Mouse (Mus musculus): ENCODE data around the gene Tmprss4. TPM values are rescaled to one million over a fixed set of nuclear protein-coding genes. Genes with fewer than 3 reads are reported as not detected.

Tmprss4 gene
- polyA plus RNA-seq, 1 experiment from 2014 or later, result not detected

DNA sequence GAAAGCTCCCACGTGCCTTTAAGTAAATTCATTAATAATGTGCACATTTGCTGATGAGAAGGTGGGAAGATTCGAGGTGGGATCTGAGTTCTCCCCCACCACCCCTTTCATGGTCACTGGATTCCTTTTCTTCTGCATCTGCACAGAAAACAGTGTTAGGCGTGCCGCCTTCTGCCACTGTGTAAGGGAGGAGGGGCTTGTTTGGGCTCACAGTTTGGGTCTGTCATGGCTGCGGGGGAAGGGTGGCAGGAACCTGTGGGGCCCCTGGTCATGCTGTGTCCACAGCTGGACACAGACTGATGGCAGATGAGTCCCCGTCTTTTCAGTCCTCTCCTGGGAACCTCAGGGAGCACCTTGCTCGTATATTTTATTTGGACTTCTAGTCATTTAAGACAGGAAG, 32.9 kb upstream of the Tmprss4 start:
- Histone ChIP-seq H3K4me2 (ENCODE audit: low read depth) (no peak overlapping the region), H3K27me3 (ENCODE audit: control insufficient read depth, insufficient read depth, low read length) (no peaks in the 10 kb centered on the region), H3K9me3 (ENCODE audit: control insufficient read depth, low read length) (no peaks in the 10 kb centered on the region), H3K4me1 (ENCODE audit: control insufficient read depth, insufficient read depth, low read length) (no peaks in the 10 kb centered on the region), H3K9ac (ENCODE audit: low read length) (no peak overlapping the region), H3K27ac (ENCODE audit: low read depth, low read length) (no peak overlapping the region), H3K4me3 (ENCODE audit: low read depth, low read length) (no peak overlapping the region), H3K36me3 (ENCODE audit: control insufficient read depth, insufficient read depth, low read length) (no peaks in the 10 kb centered on the region)
- 52% methylated on average over 7 of the region's 7 CpGs for WGBS
- ATAC-seq (ENCODE audit: insufficient read depth, low FRiP score, low TSS enrichment) (no peak), DNase-seq (ENCODE audit: low spot score) (no peak)

DNA sequence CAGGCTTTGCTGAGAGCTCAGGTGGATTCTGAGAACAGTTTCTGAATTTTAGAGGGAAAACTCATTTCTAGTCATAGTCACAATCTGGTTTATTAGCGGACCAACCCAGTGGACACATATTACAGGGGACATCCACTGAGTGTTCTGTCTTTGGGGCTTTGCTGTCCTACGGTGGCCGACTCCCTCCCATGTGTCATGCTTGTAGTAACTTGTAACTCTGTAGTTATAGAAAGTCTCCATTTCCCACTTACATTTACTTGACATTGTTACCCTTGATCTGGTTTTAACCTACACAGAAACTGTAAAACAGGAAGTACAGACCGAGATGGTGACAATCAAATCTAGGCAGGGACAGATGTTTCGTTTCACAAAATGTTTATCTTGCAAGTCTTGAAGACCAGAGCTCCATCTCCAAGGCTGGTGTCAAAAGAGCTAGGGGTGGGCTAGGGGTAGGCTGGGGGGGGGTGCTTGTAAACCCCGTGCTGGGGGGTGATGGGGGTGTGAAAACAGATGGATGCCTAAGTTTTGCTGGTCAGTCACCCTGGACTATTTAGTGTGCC, 31.9 kb upstream of the Tmprss4 start:
- no peak overlapping the region for H3K4me2 ChIP-seq (ENCODE audit: low read depth)
- WGBS, result 81% methylated on average over 6 of the region's 6 CpGs

GRCm38 (mm10) chr9:45229359-45229758, 25.5 kb upstream of the Tmprss4 start:
- ATAC-seq (ENCODE audit: insufficient read depth, low FRiP score, low TSS enrichment) (no peak), DNase-seq (ENCODE audit: low spot score) (no peak)
- Histone ChIP-seq H3K27me3 (ENCODE audit: control insufficient read depth, insufficient read depth, low read length) (no peaks in the 10 kb centered on the region), H3K9me3 (ENCODE audit: control insufficient read depth, low read length) (no peaks in the 10 kb centered on the region), H3K27ac (ENCODE audit: low read depth, low read length) (no peak overlapping the region), H3K4me2 (ENCODE audit: low read depth) (no peak overlapping the region), H3K9ac (ENCODE audit: low read length) (no peak overlapping the region), H3K36me3 (ENCODE audit: control insufficient read depth, insufficient read depth, low read length) (no peaks in the 10 kb centered on the region), H3K4me3 (ENCODE audit: low read depth, low read length) (no peak overlapping the region), H3K4me1 (ENCODE audit: control insufficient read depth, insufficient read depth, low read length) (no peaks in the 10 kb centered on the region)
- WGBS, result 86% methylated on average over 8 of the region's 8 CpGs

More for the DNA sequence above, 31.9 kb upstream of the Tmprss4 start:
- DNase-seq (ENCODE audit: low spot score), result no peak
- Histone ChIP-seq H3K4me1 (ENCODE audit: control insufficient read depth, insufficient read depth, low read length) (no peaks in the 10 kb centered on the region), H3K27me3 (ENCODE audit: control insufficient read depth, insufficient read depth, low read length) (no peaks in the 10 kb centered on the region), H3K4me3 (ENCODE audit: low read depth, low read length) (no peak overlapping the region), H3K27ac (ENCODE audit: low read depth, low read length) (no peak overlapping the region), H3K36me3 (ENCODE audit: control insufficient read depth, insufficient read depth, low read length) (no peaks in the 10 kb centered on the region), H3K9me3 (ENCODE audit: control insufficient read depth, low read length) (no peaks in the 10 kb centered on the region), H3K9ac (ENCODE audit: low read length) (no peak overlapping the region)
- no peak for ATAC-seq (ENCODE audit: insufficient read depth, low FRiP score, low TSS enrichment)

DNA sequence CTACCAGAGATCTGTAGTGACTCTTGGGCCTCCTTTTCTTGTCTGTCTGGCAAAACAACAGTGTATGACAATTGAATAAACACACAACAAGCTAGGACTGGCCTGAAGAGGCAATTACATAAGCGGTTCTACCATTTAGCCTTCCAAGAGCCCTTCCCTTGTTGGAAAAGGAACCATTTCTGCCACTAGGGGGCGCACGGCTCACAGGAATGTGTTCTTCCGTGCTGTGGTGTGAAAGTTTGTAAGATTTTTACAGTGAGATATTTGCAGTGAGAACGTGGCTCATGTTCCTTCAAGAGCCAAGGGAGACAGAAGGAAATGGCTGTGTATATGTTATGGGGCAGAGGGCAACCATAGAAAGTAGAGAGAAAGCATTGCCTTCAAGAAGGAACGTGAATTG, 17.7 kb upstream of the Tmprss4 start:
- Histone ChIP-seq H3K4me2 (ENCODE audit: low read depth) (no peak overlapping the region), H3K27ac (ENCODE audit: low read depth, low read length) (no peak overlapping the region), H3K4me3 (ENCODE audit: low read depth, low read length) (no peak overlapping the region), H3K9ac (ENCODE audit: low read length) (no peak overlapping the region), H3K9me3 (ENCODE audit: control insufficient read depth, low read length) (no peaks in the 10 kb centered on the region), H3K4me1 (ENCODE audit: control insufficient read depth, insufficient read depth, low read length) (no peaks in the 10 kb centered on the region), H3K36me3 (ENCODE audit: control insufficient read depth, insufficient read depth, low read length) (no peaks in the 10 kb centered on the region), H3K27me3 (ENCODE audit: control insufficient read depth, insufficient read depth, low read length) (no peaks in the 10 kb centered on the region)
- WGBS, result 17% methylated on average over 6 of the region's 6 CpGs
- peak; percentile 87 for DNase-seq (ENCODE audit: low spot score)
- no peak for ATAC-seq (ENCODE audit: insufficient read depth, low FRiP score, low TSS enrichment)

- Histone ChIP-seq H3K9ac (ENCODE audit: low read length) (no peak overlapping the region), H3K9me3 (ENCODE audit: control insufficient read depth, low read length) (no peaks in the 10 kb centered on the region), H3K4me2 (ENCODE audit: low read depth) (no peak overlapping the region), H3K4me1 (ENCODE audit: control insufficient read depth, insufficient read depth, low read length) (no peaks in the 10 kb centered on the region), H3K27me3 (ENCODE audit: control insufficient read depth, insufficient read depth, low read length) (no peaks in the 10 kb centered on the region), H3K36me3 (ENCODE audit: control insufficient read depth, insufficient read depth, low read length) (no peaks in the 10 kb centered on the region), H3K27ac (ENCODE audit: low read depth, low read length) (no peak overlapping the region), H3K4me3 (ENCODE audit: low read depth, low read length) (no peak overlapping the region)
- 81% methylated on average over 3 of the region's 3 CpGs for WGBS
- DNase-seq (ENCODE audit: low spot score), result no peak
- ATAC-seq (ENCODE audit: insufficient read depth, low FRiP score, low TSS enrichment), result no peak
Measured at GRCm38 (mm10) chr9:45219644-45220043, 15.8 kb upstream of the Tmprss4 start.

DNA sequence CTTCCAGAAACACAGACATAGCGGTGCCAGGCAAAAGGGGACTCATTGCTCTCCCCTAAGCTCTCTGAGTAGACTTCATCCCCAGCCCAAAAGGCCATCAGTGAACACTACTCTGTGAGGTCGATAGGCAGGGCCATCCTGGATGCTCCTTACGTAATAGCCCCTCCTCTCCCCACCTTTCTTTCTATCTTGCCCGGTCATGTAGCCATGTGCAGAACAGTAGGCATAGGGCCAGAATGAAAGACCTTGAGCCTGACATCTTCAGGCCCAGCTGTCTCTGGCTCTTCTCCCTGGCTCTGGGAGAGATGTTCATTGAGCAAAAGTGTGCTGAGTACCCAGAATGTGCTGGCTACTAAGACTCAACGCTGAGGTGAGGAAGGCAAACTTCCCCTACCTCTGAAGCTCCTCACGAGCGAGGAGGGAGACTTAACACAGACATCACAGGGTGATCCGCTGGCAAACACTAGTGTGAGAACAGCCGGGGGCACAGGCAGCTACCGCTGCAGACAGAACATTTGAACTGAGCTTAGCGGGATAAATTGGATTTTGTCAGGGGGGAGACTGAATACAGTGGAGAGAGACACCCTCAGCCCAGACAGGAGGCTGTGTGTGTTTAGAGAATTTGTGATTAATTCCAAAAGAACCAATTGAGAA, 11.8 kb upstream of the Tmprss4 start:
- WGBS, result 78% methylated on average over 11 of the region's 11 CpGs
- Histone ChIP-seq H3K9me3 (ENCODE audit: control insufficient read depth, low read length) (no peaks in the 10 kb centered on the region), H3K4me2 (ENCODE audit: low read depth) (no peak overlapping the region), H3K27ac (ENCODE audit: low read depth, low read length) (no peak overlapping the region), H3K4me3 (ENCODE audit: low read depth, low read length) (no peak overlapping the region), H3K27me3 (ENCODE audit: control insufficient read depth, insufficient read depth, low read length) (no peaks in the 10 kb centered on the region), H3K36me3 (ENCODE audit: control insufficient read depth, insufficient read depth, low read length) (no peaks in the 10 kb centered on the region), H3K9ac (ENCODE audit: low read length) (no peak overlapping the region), H3K4me1 (ENCODE audit: control insufficient read depth, insufficient read depth, low read length) (no peaks in the 10 kb centered on the region)
- ATAC-seq (ENCODE audit: insufficient read depth, low FRiP score, low TSS enrichment) (no peak), DNase-seq (ENCODE audit: low spot score) (no peak)

GRCm38 (mm10) chr9:45212001-45212400, 8.1 kb upstream of the Tmprss4 start:
- DNase-seq (ENCODE audit: low spot score) (no peak), ATAC-seq (ENCODE audit: insufficient read depth, low FRiP score, low TSS enrichment) (no peak)
- Histone ChIP-seq H3K9me3 (ENCODE audit: control insufficient read depth, low read length) (no peaks in the 10 kb centered on the region), H3K4me2 (ENCODE audit: low read depth) (no peak overlapping the region), H3K36me3 (ENCODE audit: control insufficient read depth, insufficient read depth, low read length) (no peaks in the 10 kb centered on the region), H3K9ac (ENCODE audit: low read length) (no peak overlapping the region), H3K4me3 (ENCODE audit: low read depth, low read length) (no peak overlapping the region), H3K4me1 (ENCODE audit: control insufficient read depth, insufficient read depth, low read length) (no peaks in the 10 kb centered on the region), H3K27ac (ENCODE audit: low read depth, low read length) (no peak overlapping the region), H3K27me3 (ENCODE audit: control insufficient read depth, insufficient read depth, low read length) (no peaks in the 10 kb centered on the region)
- 79% methylated on average over 6 of the region's 6 CpGs for WGBS

DNA sequence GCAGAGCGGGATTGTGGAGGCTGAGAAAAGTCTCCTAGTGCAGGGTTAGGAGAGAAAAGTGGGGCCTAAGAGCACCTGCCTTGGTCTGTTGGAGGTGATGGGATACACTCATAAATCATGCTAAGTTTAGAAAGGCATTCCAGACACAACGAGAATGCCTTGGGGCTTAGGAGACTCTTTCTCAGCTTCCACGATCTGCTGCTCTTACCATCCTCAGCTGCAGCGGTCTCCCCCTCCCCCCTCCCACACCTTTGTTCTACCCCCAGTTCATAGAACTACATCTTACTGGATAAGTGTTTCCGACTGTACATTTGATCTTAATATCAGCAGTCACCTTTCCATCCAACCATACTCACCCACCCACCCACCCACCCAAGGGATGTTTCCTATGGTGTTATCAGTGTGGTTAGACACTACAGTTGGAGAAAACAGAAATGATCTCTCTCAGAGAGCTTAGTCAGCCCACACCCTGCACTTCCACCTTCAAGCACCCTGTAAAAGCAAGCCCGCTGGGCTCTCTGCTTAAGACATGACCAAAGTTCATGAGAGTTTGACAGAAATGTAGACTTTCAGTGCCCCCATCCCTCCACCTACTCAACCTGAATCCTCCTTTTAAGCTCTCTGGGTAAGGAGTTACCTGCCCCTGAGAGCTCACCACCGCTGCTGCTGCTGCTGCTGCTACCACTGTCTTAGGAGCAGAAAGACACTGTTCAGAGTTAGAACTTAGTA, 3.3 kb upstream of the Tmprss4 start:
- ATAC-seq (ENCODE audit: insufficient read depth, low FRiP score, low TSS enrichment), result no peak
- no peak overlapping the region for H3K27ac ChIP-seq (ENCODE audit: low read depth, low read length)
- no peaks in the 10 kb centered on the region for H3K9me3 ChIP-seq (ENCODE audit: control insufficient read depth, low read length)
- DNase-seq (ENCODE audit: low spot score), result no peak
- no peak overlapping the region for H3K9ac ChIP-seq (ENCODE audit: low read length)
- no peak overlapping the region for H3K4me2 ChIP-seq (ENCODE audit: low read depth)
- no peak overlapping the region for H3K4me3 ChIP-seq (ENCODE audit: low read depth, low read length)
- H3K27me3 ChIP-seq (ENCODE audit: control insufficient read depth, insufficient read depth, low read length), result no peaks in the 10 kb centered on the region
- no peaks in the 10 kb centered on the region for H3K4me1 ChIP-seq (ENCODE audit: control insufficient read depth, insufficient read depth, low read length)
- WGBS, result 75% methylated on average over 7 of the region's 7 CpGs
- H3K36me3 ChIP-seq (ENCODE audit: control insufficient read depth, insufficient read depth, low read length), result no peaks in the 10 kb centered on the region

DNA sequence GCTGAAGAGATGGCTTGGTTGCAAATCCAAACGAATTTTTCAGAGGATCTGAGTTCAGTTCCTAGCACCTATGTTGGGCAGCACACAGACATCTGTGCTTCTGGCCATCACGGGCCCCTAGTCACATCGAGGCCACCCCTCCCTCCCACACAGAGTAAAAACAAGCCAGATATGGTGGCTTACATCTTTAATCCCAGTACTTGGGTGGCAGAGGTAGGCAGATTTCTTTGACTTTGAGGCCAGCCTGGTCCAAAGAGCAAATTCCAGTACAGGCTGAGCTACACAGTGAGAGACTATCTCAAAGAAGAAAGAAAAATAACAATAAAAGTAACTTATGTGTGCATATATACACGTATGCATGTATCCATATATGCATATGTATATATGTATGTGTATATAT, 2.2 kb upstream of the Tmprss4 start:
- Histone ChIP-seq H3K36me3 (ENCODE audit: control insufficient read depth, insufficient read depth, low read length) (no peaks in the 10 kb centered on the region), H3K27ac (ENCODE audit: low read depth, low read length) (no peak overlapping the region), H3K4me1 (ENCODE audit: control insufficient read depth, insufficient read depth, low read length) (no peaks in the 10 kb centered on the region), H3K4me2 (ENCODE audit: low read depth) (no peak overlapping the region), H3K27me3 (ENCODE audit: control insufficient read depth, insufficient read depth, low read length) (0 out of 2 replicates have a peak, but pooled peaks cover 2% of the 10 kb centered on the region), H3K4me3 (ENCODE audit: low read depth, low read length) (no peak overlapping the region), H3K9ac (ENCODE audit: low read length) (no peak overlapping the region), H3K9me3 (ENCODE audit: control insufficient read depth, low read length) (no peaks in the 10 kb centered on the region)
- 75% methylated on average over 4 of the region's 4 CpGs for WGBS
- ATAC-seq (ENCODE audit: insufficient read depth, low FRiP score, low TSS enrichment) (no peak), DNase-seq (ENCODE audit: low spot score) (no peak)

All from neural tube, embryonic 11.5 days (tissue).